Mouse (Mus musculus) thymus, adult 18-20 months (tissue): ENCODE measurements at regions not wholly inside any gene's neighbourhood (a gene's known extent, or its start where the extent isn't known, plus 50 kb on each side); places are given as distances from the start of the nearest gene placed in this dataset.

Source experiments
- DNase-seq, 2 experiments: peaks; one replicate each; pipeline ENCODE4 v3.0.0; 2022; ENCODE audit warnings: mixed read lengths in 2 of 2

DNA sequence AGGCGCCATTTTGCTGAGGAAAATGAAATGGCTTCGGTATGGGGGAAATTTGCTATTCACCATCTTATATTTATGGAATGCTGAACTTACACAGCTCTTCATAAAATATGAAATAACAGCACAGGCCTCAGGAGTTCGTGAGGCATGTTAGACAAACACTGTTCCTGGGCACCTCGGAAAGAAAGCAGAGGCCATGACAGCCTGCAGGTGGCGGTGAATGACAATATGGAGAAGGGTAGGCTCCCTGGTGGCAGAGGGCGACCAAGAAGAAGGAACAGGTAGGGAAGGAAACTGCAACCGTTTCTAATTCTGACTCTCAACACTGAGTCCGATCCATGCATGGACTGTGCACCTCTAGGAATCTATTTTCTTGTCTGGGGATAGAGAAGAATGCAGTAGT is 553.6 kb upstream of the Tmpo start:
- DNase-seq: no peak

- DNase-seq: no peak
Observed at GRCm38 (mm10) chr10:91732007-91732589, 551.0 kb upstream of the Tmpo start.

- DNase-seq: no peak
Observed at GRCm38 (mm10) chr10:91730062-91730461, 548.9 kb upstream of the Tmpo start.

DNA sequence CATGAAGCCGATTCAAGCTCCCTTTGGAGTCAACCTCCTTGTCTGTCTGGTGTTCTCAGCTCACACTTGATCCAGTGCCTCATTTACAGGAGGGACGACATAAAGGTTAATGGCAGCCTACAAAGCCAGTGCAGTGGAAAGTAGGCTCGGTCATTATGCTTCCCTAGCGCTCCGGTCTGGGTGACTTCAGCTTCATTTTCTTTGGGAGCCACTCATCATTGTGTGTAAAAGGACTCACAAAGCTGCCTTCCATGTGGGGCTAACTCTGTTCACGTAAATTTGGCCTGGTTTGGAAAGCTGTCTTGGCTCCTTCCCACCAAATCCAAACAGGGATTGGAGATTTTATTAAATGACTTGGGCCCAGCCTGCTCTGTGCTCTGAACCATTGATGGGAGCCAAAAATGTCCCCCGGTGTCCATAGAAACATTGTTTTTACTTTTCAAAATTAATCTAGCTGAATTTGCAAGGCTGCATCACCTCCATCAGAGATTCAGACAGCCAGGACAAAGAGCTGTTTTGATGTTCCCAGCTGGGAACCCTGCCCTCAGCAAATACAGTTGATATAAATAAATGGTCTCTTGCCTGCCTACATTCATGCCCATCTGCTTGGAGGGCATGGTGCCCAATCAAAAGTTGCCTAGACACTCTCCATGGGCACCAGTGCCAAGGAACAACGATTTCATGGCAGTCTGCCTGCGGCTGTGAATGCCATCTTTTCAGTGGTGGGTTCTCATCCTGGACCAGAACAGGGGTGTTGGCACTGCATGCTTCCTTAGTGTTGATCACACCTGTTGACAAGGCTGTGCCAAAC is 538.7 kb upstream of the Tmpo start:
- DNase-seq: no peak

- no peak for DNase-seq
Observed at GRCm38 (mm10) chr10:91716604-91717003, 535.5 kb upstream of the Tmpo start.

DNA sequence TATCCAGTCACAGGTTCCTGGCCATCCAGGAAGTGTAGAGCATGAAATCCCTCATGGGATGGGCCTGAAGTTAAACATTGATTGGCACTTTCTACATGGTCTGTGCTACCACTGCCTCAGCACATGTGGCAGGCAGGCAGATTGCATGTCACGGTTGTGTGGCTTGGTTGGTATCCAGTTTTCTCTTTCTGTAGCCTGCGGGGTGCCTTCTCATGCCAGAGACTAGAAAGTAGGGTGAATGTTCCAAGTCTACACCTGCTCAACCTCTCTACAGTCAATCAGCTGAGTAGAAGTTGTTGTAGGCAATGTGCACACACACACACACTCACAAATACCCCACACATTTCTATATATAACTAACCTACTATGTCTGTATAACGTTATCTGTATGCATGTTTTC is 533.5 kb upstream of the Tmpo start:
- no peak for DNase-seq

- no peak for DNase-seq
Observed at GRCm38 (mm10) chr10:91713529-91713928, 532.4 kb upstream of the Tmpo start.

- DNase-seq: no peak
Observed at GRCm38 (mm10) chr10:91706816-91707215, 525.7 kb upstream of the Tmpo start.

DNA sequence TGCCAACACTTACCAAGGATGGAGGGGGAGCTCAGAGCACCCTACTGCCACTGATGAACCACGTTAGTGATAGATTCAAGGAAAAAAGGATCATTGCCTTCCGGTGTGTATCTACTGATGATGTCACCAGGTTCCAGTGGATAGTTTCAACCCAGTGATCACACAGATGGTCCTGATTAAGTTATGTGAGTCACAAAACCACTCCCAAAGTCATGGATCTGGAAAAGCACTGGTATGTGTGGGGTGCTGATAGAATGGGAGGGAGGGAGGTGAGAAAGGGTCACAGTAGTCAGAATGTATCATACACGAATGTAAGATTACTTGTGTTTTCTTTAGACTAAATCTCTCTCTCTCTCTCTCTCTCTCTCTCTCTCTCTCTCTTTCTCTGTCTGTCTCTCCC is 523.6 kb upstream of the Tmpo start:
- no peak for DNase-seq

DNA sequence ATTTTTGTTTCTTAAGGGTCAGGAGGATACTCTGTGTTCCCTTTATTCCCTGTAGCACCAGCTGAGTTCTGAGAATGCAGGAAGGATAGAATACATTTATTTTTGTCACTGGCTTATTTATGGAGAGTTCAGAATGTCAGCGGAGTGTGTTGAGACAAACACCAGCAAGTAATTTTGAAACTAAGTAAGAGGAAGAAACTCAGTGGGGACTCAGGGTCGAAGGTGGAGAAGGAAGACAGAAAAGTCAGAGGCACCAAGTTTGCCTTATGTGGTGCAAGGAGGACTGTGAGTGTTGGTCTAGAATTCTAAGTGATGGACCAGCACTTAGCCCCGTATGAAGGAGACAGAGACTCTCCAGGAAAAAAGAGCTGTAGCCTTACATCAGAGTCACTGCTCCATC is 520.7 kb upstream of the Tmpo start:
- DNase-seq: no peak

GRCm38 (mm10) chr10:91686082-91686618 is 505.0 kb upstream of the Tmpo start:
- DNase-seq: no peak

DNA sequence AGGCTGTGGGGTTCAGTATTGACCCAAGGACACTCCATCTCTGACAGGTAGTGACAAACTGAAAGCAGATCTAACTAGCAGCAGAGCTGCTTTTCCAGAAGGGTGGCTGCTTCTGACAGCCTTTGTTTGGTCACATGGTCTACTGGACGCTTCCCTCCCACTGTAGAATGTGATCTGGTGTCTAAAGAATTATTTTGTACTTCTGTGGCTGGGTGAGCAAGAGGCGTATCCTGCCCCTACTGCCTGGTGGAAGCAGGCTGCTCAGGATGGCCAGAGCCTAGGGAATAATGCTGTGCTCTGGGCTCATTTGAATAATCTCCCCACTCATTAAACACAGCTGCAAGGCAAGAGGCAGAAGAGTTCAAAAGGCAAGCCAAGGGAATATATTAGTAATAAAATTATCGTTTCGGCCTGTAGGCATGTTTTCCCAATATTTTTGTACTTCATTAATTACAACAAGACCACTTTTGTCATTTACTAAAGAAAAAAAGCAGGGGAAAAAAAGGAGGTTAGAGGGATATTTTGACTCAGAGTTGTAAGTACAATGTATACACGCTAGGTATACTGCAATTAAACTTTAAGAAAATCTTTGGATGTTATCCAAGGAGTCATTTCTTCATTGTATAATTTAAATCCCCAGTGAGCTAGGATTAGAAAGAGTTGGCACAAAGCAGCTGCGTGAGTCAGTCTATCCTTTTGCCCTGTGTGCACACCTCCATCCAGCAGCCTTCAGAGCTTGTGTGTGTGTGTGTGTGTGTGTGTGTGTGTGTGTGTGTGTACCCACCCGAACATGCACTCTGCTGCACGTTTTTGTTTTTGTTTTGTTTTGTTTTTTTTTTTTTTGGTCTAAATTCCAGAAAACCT is 504.3 kb upstream of the Tmpo start:
- DNase-seq: no peak

- DNase-seq: no peak
Observed at GRCm38 (mm10) chr10:91679641-91680040, 498.5 kb upstream of the Tmpo start.

DNA sequence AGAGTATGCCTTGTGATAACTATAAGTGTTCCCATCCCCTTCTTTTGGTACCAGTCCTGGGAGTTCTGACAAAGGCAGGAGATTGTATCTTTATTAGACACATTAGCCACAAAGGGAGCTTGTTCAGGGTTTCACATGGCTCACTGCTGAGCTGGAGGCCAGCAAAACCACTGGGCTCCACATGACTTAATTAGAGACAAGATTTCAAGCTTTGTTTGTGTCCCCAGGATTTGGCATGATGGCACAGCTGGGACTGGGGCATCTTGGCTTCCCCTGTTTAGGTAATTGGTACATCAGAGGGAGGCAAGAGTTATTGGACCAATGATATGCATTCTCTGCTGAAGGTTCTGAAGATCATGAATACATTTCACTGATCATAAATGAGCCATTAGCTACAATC is 456.8 kb upstream of the Tmpo start:
- DNase-seq: no peak

GRCm38 (mm10) chr10:91628672-91629071 is 447.6 kb upstream of the Tmpo start:
- no peak for DNase-seq

- no peak for DNase-seq
Observed at GRCm38 (mm10) chr10:91622281-91622680, 441.2 kb upstream of the Tmpo start.

GRCm38 (mm10) chr10:91613794-91614479 is 432.8 kb upstream of the Tmpo start:
- DNase-seq: no peak

DNA sequence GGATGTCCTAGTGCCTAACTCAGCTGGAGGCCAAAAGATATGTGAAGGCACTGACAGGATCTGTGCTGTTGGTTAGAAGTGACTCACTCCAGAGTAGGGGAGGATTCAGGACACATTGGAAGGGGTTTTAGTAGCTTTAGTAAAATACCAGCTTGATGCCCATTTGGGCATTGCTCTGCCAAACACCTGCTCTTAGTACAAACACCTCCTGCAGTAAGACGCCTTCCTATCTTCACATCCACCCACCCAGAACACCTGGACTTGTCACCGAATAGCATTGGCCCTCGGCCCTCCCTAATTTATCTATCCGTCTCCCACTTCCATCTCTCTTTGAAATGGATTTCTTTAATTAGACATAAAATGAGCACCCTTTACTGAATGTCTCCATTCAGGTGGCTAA is 430.9 kb upstream of the Tmpo start:
- no peak for DNase-seq

GRCm38 (mm10) chr10:91594891-91595290 is 413.8 kb upstream of the Tmpo start:
- DNase-seq: no peak

DNA sequence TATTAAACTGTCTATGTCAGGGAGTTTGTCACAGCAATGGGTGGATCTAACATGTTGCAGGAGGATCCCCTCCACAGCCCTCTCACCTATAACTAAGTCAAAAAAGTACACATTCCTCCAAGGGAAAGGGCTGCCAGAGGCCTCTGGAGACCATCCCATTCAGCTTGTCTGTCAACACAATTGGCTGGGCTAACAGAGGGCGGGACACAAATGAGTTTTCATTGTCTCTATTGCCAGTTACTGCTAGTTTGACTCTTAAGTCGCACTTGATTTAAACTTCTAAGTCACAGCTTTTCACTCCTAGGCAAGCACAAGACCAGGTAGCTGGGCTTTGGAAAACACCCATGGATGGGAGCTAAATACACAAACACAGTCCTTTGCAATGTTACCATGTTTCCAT is 412.3 kb upstream of the Tmpo start:
- DNase-seq: no peak

GRCm38 (mm10) chr10:91591845-91592244 is 410.7 kb upstream of the Tmpo start:
- DNase-seq: no peak

GRCm38 (mm10) chr10:91591398-91591811 is 410.3 kb upstream of the Tmpo start:
- no peak for DNase-seq

DNA sequence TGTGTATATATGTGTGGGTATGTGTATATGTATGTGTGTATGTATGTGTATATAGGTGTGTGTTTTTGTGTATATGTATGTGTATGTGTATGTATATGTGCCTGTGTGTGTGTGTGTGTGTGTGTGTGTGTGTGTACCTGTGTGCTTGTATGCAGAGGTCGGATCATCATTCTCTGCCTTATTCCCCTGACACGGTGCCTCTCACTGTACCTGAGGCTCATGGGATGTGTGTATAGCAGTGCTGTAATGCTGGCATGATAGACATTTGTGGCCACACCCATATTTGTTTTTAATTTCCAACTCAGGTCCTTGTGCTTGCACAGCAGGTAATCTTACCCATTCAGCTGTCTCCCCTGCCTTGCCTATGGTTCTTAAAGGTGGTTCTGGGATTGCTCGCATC is 402.1 kb upstream of the Tmpo start:
- DNase-seq: no peak
